Comparison of ENCODE assay signal across 27 mouse cellular contexts in the genomic region with DNA sequence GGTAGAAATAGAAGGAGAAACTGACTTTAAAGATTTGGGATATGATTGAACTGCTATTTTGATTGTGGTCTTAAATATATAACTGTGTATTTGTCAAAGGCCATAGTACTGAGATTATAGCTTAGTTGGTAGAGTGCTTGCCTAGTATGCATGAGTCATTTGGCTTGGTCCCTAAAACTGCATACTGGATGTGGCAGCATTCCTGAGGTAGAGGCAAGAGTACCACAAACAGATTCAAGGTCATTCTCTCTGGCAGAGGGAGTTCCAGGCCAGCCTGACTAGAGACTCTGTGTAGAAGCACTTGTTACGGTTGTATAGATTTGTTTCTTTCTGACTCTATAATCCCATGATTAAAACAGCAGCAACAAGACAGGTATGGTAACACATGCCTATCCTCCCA. TPM values are rescaled to one million over a fixed set of nuclear protein-coding genes. Genes with fewer than 3 reads are reported as not detected.
DNase-seq lines count a peak whose midpoint lies in the region; TF ChIP-seq lines count a peak whose summit lies in the region.
"Had no signal": no experiment of that assay in that cellular context is flagged by ENCODE, and none has a peak within 500 bp of the region (broad histone marks: within the 10 kb centered on the region; RNA-seq: fewer than 3 reads in every experiment).

No protein-coding gene starts in this region.

- H3K27ac ChIP-seq in embryonic fibroblast, embryonic 13.5 days (ENCODE audit: insufficient read depth, low read length) = peak overlapping the region; percentile 34; the same call in 1 of the 2 replicates
- H3K27ac ChIP-seq: embryonic facial prominence, embryonic 12.5 days; forebrain, embryonic 12.5 days; heart, adult 2 months; heart, embryonic 13.5 days; hindbrain, embryonic 13.5 days; limb, embryonic 13.5 days; liver, embryonic 13.5 days had no signal

- H3K4me1 ChIP-seq in embryonic fibroblast, embryonic 13.5 days (ENCODE audit: control insufficient read depth, insufficient read depth, low read length) = peaks cover 8% of the 10 kb centered on the region
- H3K4me1 ChIP-seq: embryonic facial prominence, embryonic 12.5 days; limb, embryonic 13.5 days had no signal

- H3K4me3 ChIP-seq in embryonic fibroblast, embryonic 13.5 days (ENCODE audit: insufficient read depth, low read length) = no peak overlapping the region
- H3K4me3 ChIP-seq: embryonic facial prominence, embryonic 12.5 days; erythroblast, embryonic 14.5 days; forebrain, embryonic 12.5 days; heart, adult 2 months; heart, embryonic 13.5 days; hindbrain, embryonic 13.5 days; limb, embryonic 13.5 days; liver, embryonic 13.5 days had no signal

- peak; percentile 26 to 60 for DNase-seq in adrenal gland, adult (ENCODE audit: inconsistent age in 2 of 2, low spot score in 1 of 2)
- DNase-seq in adrenal gland, adult 18-20 months (ENCODE audit: low spot score in 2 of 2) = no peak
- DNase-seq in kidney, postnatal 14 days = peak; percentile 12
- DNase-seq in kidney, postnatal 36 days = no peak
- DNase-seq in Muller cell, postnatal 12 days (ENCODE audit: inconsistent ontology term) = peak; percentile 79
- no peak for DNase-seq in left cerebral cortex, adult 11 months (ENCODE audit: low spot score)
- DNase-seq in right cerebral cortex, postnatal 4 days = no peak
- DNase-seq: adrenal gland, postnatal 14 days; gastrocnemius, postnatal 25 days; heart, adult 2 months; heart, postnatal 14 days; kidney, adult 18-20 months; kidney, postnatal 10 days; liver, embryonic 13.5 days; lung, embryonic 14.5 days; thymus, adult 2 months; thymus, postnatal 4 days had no signal

- TF ChIP-seq CTCF in embryonic fibroblast, embryonic 13.5 days (IDR thresholded peaks at IDR 0.05; ENCODE audit: borderline replicate concordance, insufficient read depth, low read length) = no peak

- no peak for TF ChIP-seq POLR2A in embryonic fibroblast, embryonic 13.5 days (IDR thresholded peaks at IDR 0.05; ENCODE audit: low read depth, low read length)

RNA-seq across cellular contexts. Expression of a gene that starts 3.0 kb away (rescaled TPM):
- total RNA-seq in adrenal gland, adult 18-20 months (2021) = 10 to 100 TPM in 1 of 2 experiments, 1 to 10 TPM in 1; 9.3 to 23.0 TPM
- 5.0 and 8.0 TPM in 2 replicates for polyA plus RNA-seq in embryonic fibroblast, embryonic 13.5 days (2011; ENCODE audit: insufficient read length, low read depth, missing spikeins)

RNA-seq across cellular contexts. Expression of a gene that starts 9.3 kb away (rescaled TPM):
- 10 to 100 TPM; 24.8 to 27.3 TPM for total RNA-seq in adrenal gland, adult 18-20 months (2021)
- polyA plus RNA-seq in embryonic fibroblast, embryonic 13.5 days (2011; ENCODE audit: insufficient read length, low read depth, missing spikeins) = 24.8 and 25.4 TPM in 2 replicates

RNA-seq across cellular contexts. Expression of a gene that starts 28.4 kb away (rescaled TPM):
- total RNA-seq in adrenal gland, adult 18-20 months (2021) = 10 to 100 TPM; 45.5 to 46.0 TPM
- polyA plus RNA-seq in embryonic fibroblast, embryonic 13.5 days (2011; ENCODE audit: insufficient read length, low read depth, missing spikeins) = 31.8 and 37.2 TPM in 2 replicates

RNA-seq across cellular contexts. Expression of a gene that starts 57.1 kb away (rescaled TPM):
- total RNA-seq in adrenal gland, adult 18-20 months (2021) = under 1 TPM in 1 of 2 experiments, not detected in 1; 0.22 TPM
- not detected in 2 replicates for polyA plus RNA-seq in embryonic fibroblast, embryonic 13.5 days (2011; ENCODE audit: insufficient read length, low read depth, missing spikeins)
- total RNA-seq: left cerebral cortex, adult 18-20 months; left cerebral cortex, postnatal 25 days; midbrain, postnatal 0 days had no signal

Comparison
In these comparisons a context has a peak if more than half of its experiments do, and no peak if none do; other contexts are left out.
1. DNase-seq: peak in adrenal gland, adult (2 of 2), kidney, postnatal 14 days (single experiment) and Muller cell, postnatal 12 days (single experiment); none in adrenal gland, adult 18-20 months (0 of 2), kidney, postnatal 36 days (0 of 2), left cerebral cortex, adult 11 months (single experiment) and right cerebral cortex, postnatal 4 days (single experiment).